Mouse (Mus musculus): ENCODE results near the gene 1700037H04Rik. TPM values are rescaled to one million over a fixed set of nuclear protein-coding genes. Genes with fewer than 3 reads are reported as not detected.
"Not testable (repeated sequence)": the region's sequence is repeated elsewhere in the genome, so short reads cannot be mapped to it uniquely, and the experiment has no call there.

Gene 1700037H04Rik
- polyA plus RNA-seq, 1 experiment, result 76.4 TPM

DNA sequence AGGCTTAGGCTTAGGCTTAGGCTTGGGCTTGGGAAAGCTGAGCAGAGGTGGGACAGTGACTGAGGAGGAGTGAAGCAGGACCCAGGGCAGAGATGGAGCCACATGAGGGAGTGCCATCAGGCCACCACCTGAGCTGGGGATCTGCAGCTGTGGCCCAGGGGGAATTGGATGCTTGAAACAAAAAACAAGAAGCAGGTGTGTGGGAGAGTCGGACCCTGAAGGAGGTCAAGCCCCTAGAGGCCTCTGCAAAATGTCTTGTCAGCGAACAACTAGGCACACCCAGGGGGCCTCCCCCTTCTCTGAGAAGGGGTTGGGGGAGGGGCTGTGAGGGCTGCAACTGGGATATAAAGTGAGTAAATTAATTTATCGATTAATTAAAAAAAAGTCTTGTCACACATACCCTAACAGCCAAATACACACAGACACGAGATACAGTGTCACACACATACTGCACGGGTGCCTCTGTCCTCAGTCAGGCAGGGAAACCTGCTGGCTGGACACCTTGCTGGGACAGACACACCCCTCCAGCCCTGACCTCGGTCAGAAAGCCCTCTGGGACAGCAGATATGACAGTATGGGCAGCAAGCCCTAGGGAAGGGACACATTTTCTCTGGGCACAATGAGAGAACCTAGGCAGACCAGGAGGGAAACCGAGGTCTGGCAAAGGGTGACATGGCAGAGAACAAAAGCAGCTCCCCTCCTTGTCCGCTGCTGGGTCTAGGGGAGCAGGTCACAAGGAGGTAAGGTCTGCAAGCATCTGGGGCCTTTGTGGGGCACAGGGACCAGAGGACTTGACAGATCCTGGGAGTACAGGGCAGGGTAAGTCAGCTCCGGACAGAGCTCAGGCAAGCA lies 33.7 kb downstream of the 1700037H04Rik start:
- Histone ChIP-seq H3K4me3 (replicated peaks; ENCODE audit: extremely low read depth, low read depth, low read length) (no peak overlapping the region), H3K4me1 (ENCODE audit: control insufficient read depth, insufficient read depth, low read length) (peaks cover 8% of the 10 kb centered on the region)
- TF ChIP-seq POLR2A (IDR thresholded peaks at IDR 0.05; ENCODE audit: borderline replicate concordance, extremely low read depth, low read depth, low read length), result no peak
- TF ChIP-seq CTCF (IDR thresholded peaks at IDR 0.05; ENCODE audit: insufficient read depth, low read length), result no peak
- 80% methylated on average over 9 of the region's 9 CpGs for WGBS
- DNase-seq, result no peak

DNA sequence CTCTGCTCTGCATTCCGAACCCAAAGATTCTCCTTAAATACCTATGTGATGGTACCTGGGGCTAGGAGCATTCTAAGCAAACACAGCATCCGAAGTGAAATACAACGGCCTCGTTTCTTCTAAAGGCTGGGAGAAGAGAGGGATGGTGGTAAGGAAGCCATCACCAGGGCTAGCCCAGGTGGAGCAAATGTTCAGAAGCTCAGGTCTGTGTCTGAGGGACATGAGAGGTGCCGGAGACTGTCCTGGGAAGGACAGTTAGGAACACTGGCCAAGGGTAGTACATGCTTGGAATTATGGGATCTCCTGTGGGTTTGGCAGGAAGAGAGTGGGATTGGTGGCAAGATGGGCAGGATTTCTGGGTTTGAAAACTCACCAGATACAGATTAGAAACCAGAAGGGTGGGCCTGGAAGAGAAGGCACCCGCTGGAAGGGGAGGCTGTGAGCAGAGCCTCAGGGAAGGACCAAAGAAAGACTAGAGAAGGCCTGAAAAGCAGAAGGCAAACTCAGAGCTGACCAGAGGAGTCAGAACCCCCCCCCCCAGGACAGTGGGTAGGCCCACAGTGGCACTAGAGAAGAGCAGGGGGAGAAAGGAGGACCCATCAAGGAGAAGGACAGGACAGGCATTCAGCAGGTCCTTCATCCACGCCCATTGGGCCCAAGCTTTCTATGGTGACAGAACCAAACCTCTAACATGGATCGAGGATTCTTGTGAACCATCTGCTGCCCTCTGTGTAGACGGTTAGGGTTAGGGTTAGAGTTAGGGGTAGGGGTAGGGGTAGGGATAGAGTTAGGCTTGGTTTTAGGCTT lies 34.5 kb downstream of the 1700037H04Rik start:
- DNase-seq, result no peak
- WGBS, result 94% methylated on average over 9 of the region's 9 CpGs
- TF ChIP-seq CTCF (IDR thresholded peaks at IDR 0.05; ENCODE audit: insufficient read depth, low read length), result no peak
- Histone ChIP-seq H3K4me1 (ENCODE audit: control insufficient read depth, insufficient read depth, low read length) (peaks cover 8% of the 10 kb centered on the region), H3K4me3 (replicated peaks; ENCODE audit: extremely low read depth, low read depth, low read length) (no peak overlapping the region)

DNA sequence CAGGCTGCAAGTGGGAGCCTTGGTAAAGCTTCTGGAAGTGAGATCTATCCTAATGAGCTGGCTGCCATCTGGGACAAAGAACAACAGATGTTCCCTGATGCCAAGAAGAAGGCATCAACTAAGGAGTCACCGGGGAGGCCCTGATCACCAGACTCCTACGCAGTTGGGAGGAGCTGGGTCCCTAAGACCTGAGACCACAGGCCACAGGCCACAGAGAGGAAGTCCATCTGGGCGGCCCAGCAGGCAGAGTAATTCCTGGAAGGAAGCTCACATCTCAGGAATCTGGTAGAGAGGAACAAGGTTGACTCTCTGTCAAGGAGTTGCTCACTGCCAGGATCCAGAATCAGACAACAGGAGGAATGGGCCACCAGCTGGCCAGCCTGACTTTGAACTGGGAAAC lies 35.7 kb downstream of the 1700037H04Rik start:
- H3K4me3 ChIP-seq (replicated peaks; ENCODE audit: extremely low read depth, low read depth, low read length), result no peak overlapping the region
- WGBS, result 48% methylated on average over 3 of the region's 3 CpGs
- TF ChIP-seq POLR2A (IDR thresholded peaks at IDR 0.05; ENCODE audit: borderline replicate concordance, extremely low read depth, low read depth, low read length), result no peak
- TF ChIP-seq CTCF (IDR thresholded peaks at IDR 0.05; ENCODE audit: insufficient read depth, low read length), result no peak
- no peak for DNase-seq
- H3K4me1 ChIP-seq (ENCODE audit: control insufficient read depth, insufficient read depth, low read length), result peaks cover 6% of the 10 kb centered on the region

DNA sequence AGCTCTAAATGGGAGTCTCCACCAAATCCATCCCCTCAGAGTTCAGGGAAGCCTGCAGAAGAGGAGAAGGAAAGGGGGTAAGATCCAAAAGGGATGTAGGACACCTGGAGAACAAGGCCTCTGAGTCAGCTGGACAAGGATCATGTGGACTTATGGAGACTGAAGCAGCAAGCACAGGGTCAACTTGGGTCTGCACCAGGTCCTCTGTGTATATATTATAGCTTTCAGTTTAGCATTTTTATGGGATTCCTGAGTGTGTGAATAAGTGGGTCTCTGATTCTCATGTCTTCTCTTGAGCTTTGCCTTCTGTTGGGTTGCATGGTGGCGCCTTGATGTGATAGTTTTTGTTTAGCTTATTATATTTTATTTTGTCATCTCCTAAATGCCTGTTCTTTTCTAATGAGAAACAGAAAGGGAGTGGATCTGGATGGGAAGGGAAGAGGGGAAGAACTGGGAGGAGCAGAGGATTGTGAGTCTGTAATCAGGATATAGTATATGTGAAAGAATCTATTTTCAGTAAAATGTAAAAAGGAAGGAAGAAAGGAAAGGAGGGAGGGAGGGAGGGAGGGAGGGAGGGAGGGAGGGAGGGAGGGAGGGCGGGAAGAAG lies 40.8 kb downstream of the 1700037H04Rik start:
- no peak for TF ChIP-seq POLR2A (IDR thresholded peaks at IDR 0.05; ENCODE audit: borderline replicate concordance, extremely low read depth, low read depth, low read length)
- no peak for TF ChIP-seq CTCF (IDR thresholded peaks at IDR 0.05; ENCODE audit: insufficient read depth, low read length)
- WGBS, result 67% methylated on average over 2 of the region's 2 CpGs
- no peak for DNase-seq
- H3K4me1 ChIP-seq (ENCODE audit: control insufficient read depth, insufficient read depth, low read length), result no peaks in the 10 kb centered on the region
- no peak overlapping the region for H3K4me3 ChIP-seq (replicated peaks; ENCODE audit: extremely low read depth, low read depth, low read length)

DNA sequence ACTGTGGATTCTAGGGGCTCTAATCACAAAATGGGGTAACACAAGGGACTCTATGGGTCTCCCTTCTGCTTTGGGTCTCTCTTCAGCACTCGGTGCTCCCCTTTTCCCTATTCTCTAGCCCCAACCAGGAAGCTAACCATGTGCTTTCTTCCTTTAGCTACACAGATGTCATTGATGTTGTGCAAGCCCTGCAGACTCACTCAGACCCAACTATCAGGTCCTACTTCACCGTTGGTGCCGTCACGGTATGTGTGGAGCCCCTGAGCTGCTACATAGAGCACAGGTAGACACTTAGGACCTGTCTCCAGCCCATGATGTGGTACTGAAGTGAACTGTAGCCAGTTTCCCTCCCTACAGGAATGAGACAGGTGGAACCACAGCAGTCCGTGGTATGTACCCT lies 53.9 kb downstream of the 1700037H04Rik start:
- no peak for DNase-seq
- WGBS, result 83% methylated on average over 5 of the region's 5 CpGs
- Histone ChIP-seq H3K4me3 (replicated peaks; ENCODE audit: extremely low read depth, low read depth, low read length) (no peak overlapping the region), H3K4me1 (ENCODE audit: control insufficient read depth, insufficient read depth, low read length) (no peaks in the 10 kb centered on the region; the same call in 1 of the 2 replicates)
- TF ChIP-seq CTCF (IDR thresholded peaks at IDR 0.05; ENCODE audit: insufficient read depth, low read length) (no peak), POLR2A (IDR thresholded peaks at IDR 0.05; ENCODE audit: borderline replicate concordance, extremely low read depth, low read depth, low read length) (no peak)

DNA sequence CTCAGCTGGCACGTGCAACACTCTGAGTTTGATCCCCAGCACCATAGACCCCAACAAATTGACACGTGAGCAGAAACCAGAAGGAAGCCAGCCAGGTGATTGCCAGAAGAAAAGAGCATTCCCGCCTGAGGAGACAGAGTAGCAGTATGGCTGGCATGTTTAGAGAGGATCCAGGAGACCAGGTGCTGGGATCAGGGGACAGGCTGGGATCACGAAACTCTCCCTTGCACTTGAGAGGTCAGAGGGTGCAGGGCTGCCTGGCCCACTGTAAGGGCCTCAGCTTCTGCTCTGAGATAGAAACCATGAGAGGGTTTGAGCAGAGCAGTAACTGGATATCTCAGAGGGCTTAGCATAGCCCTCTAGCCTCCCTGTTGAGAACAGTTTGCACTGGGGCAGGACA lies 54.8 kb downstream of the 1700037H04Rik start:
- not testable (repeated sequence) for DNase-seq; H3K4me1 ChIP-seq (ENCODE audit: control insufficient read depth, insufficient read depth, low read length); H3K4me3 ChIP-seq (replicated peaks; ENCODE audit: extremely low read depth, low read depth, low read length)
- WGBS, result 85% methylated on average over 4 of the region's 4 CpGs

DNA sequence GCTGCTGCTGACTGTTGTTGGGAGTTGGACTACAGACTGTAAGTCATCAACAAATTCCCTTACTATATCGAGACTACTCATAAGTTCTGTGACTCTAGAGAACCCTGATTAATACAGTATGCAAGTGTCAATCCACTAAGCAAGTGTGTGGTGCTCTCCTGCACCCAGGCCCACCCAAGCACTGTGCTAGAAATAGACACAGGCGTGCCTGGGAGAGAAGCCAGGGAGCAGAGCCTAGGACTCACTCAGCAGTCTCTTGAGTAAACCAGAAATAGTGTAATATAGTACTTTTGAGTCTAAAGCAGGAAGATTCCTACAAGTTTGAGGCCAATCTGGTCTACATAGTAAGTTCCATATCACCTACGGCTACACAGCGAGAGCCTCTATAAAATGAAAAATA lies 55.9 kb downstream of the 1700037H04Rik start:
- no peak for DNase-seq
- no peak for TF ChIP-seq POLR2A (IDR thresholded peaks at IDR 0.05; ENCODE audit: borderline replicate concordance, extremely low read depth, low read depth, low read length)
- no peak for TF ChIP-seq CTCF (IDR thresholded peaks at IDR 0.05; ENCODE audit: insufficient read depth, low read length)
- WGBS, result 78% methylated on average over 4 of the region's 4 CpGs
- no peak overlapping the region for H3K4me3 ChIP-seq (replicated peaks; ENCODE audit: extremely low read depth, low read depth, low read length)
- H3K4me1 ChIP-seq (ENCODE audit: control insufficient read depth, insufficient read depth, low read length), result no peaks in the 10 kb centered on the region; the same call in 1 of the 2 replicates

DNA sequence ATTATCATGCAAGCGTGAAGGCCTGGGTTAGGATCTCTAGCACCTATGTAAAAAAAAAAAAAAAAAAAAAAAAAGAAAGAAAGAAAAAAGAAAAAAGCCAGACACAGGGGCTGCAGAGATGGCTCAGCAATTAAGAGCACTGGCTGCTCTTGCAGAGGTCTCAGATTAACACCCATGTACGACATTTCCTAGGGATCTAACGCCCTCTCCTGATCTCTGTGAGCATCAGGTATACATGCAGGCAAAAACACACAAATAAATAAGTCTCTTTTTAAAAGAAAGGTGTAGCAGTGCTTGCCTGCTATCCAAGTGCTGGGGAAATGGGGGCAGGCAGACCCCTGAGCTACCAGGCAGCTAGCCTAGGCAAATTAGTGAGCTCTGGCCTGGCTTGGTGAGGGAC lies 58.4 kb downstream of the 1700037H04Rik start:
- Histone ChIP-seq H3K4me1 (ENCODE audit: control insufficient read depth, insufficient read depth, low read length) (peaks cover 3% of the 10 kb centered on the region; the same call in 1 of the 2 replicates), H3K4me3 (replicated peaks; ENCODE audit: extremely low read depth, low read depth, low read length) (no peak overlapping the region)
- WGBS, result 61% methylated on average over 3 of the region's 3 CpGs
- TF ChIP-seq POLR2A (IDR thresholded peaks at IDR 0.05; ENCODE audit: borderline replicate concordance, extremely low read depth, low read depth, low read length) (no peak), CTCF (IDR thresholded peaks at IDR 0.05; ENCODE audit: insufficient read depth, low read length) (no peak)
- no peak for DNase-seq

DNA sequence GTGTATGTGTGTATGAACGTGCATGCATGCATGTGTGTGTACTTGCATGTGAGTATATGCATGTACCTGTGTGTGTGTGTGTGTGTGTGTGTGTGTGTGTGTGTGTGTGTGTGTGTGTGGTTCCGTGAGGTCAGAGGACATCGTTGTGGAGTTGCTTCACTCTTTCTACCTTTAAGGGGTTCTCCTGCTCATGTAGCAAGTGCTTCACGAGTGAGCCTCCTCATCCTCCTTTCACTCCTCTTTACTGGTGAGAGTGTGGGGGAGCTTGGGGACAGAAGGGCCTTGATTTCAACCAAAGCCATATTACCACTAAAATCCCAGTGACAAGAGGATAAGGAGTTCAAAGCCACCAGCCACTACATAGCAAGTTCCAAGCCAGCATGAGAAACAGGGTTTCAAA lies 62.8 kb downstream of the 1700037H04Rik start:
- no peak overlapping the region for H3K4me3 ChIP-seq (replicated peaks; ENCODE audit: extremely low read depth, low read depth, low read length)
- no peak for DNase-seq
- peaks cover 9% of the 10 kb centered on the region for H3K4me1 ChIP-seq (ENCODE audit: control insufficient read depth, insufficient read depth, low read length)
- 69% methylated on average over 4 of the region's 4 CpGs for WGBS
- TF ChIP-seq POLR2A (IDR thresholded peaks at IDR 0.05; ENCODE audit: borderline replicate concordance, extremely low read depth, low read depth, low read length) (no peak), CTCF (IDR thresholded peaks at IDR 0.05; ENCODE audit: insufficient read depth, low read length) (no peak)

Other genes starting within 250 kb of the 1700037H04Rik start
- 7.3 and 10.9 TPM in 2 replicates for gene Gfra4, start 117.0 kb downstream of the 1700037H04Rik start, polyA plus RNA-seq (2012; rRNA removed)
- 28.8 and 34.5 TPM in 2 replicates for gene Adam33, start 96.3 kb downstream of the 1700037H04Rik start, polyA plus RNA-seq (2012; rRNA removed)
- 14.7 and 18.5 TPM in 2 replicates for gene Siglec1, start 73.3 kb downstream of the 1700037H04Rik start, polyA plus RNA-seq (2012; rRNA removed)
- 56.2 and 58.3 TPM in 2 replicates for gene Hspa12b, start 32.8 kb downstream of the 1700037H04Rik start, polyA plus RNA-seq (2012; rRNA removed)
- not detected in 2 replicates for gene Gm11037, start 26.6 kb downstream of the 1700037H04Rik start, polyA plus RNA-seq (2012; rRNA removed)
- gene Cenpb, start 20.0 kb upstream of the 1700037H04Rik start, polyA plus RNA-seq (2012; rRNA removed), result 131 and 138 TPM in 2 replicates
- gene Cdc25b, start 26.9 kb upstream of the 1700037H04Rik start, polyA plus RNA-seq (2012; rRNA removed), result 34.5 and 39.1 TPM in 2 replicates
- gene Spef1, start 27.2 kb upstream of the 1700037H04Rik start, polyA plus RNA-seq (2012; rRNA removed), result 16.6 and 19.2 TPM in 2 replicates
- gene Ap5s1, start 47.0 kb upstream of the 1700037H04Rik start, polyA plus RNA-seq (2012; rRNA removed), result 44.5 and 46.4 TPM in 2 replicates
- 49.8 and 59.7 TPM in 2 replicates for gene Mavs, start 74.0 kb upstream of the 1700037H04Rik start, polyA plus RNA-seq (2012; rRNA removed)
- gene Pank2, start 102.4 kb upstream of the 1700037H04Rik start, polyA plus RNA-seq (2012; rRNA removed), result 12.7 and 16.1 TPM in 2 replicates
- gene Rnf24, start 192.8 kb upstream of the 1700037H04Rik start, polyA plus RNA-seq (2012; rRNA removed), result 2.1 and 3.6 TPM in 2 replicates

All from lung, adult 2 months (tissue).